Mouse (Mus musculus): Measurements from ENCODE around the gene Daam1.

Gene Daam1

GRCm38 (mm10) chr12:71863846-71864543 lies 33.1 kb downstream of the Daam1 start:
- DNase-seq (ENCODE audit: low spot score in 2 of 2): peak in 1 of 2 experiments; percentile 21

GRCm38 (mm10) chr12:71864544-71864897 lies 33.6 kb downstream of the Daam1 start:
- no peak for DNase-seq (ENCODE audit: low spot score in 2 of 2)

GRCm38 (mm10) chr12:71865937-71866336 lies 35.1 kb downstream of the Daam1 start:
- DNase-seq (ENCODE audit: low spot score in 2 of 2): no peak

GRCm38 (mm10) chr12:71867345-71868240 lies 36.7 kb downstream of the Daam1 start:
- no peak for DNase-seq (ENCODE audit: low spot score in 2 of 2)

- no peak for DNase-seq (ENCODE audit: low spot score in 2 of 2)
Measured at GRCm38 (mm10) chr12:71870644-71871043, 39.8 kb downstream of the Daam1 start.

- DNase-seq (ENCODE audit: low spot score in 2 of 2): no peak
Measured at GRCm38 (mm10) chr12:71872330-71872729, 41.5 kb downstream of the Daam1 start.

GRCm38 (mm10) chr12:71874561-71874960 lies 43.7 kb downstream of the Daam1 start:
- no peak for DNase-seq (ENCODE audit: low spot score in 2 of 2)

- no peak for DNase-seq (ENCODE audit: low spot score in 2 of 2)
Measured at GRCm38 (mm10) chr12:71874984-71875383, 44.1 kb downstream of the Daam1 start.

GRCm38 (mm10) chr12:71875761-71876489 lies 45.0 kb downstream of the Daam1 start:
- no peak for DNase-seq (ENCODE audit: low spot score in 2 of 2)

GRCm38 (mm10) chr12:71880987-71881386 lies 50.1 kb downstream of the Daam1 start:
- DNase-seq (ENCODE audit: low spot score in 2 of 2): no peak

- no peak for DNase-seq (ENCODE audit: low spot score in 2 of 2)
Measured at GRCm38 (mm10) chr12:71881477-71881876, 50.6 kb downstream of the Daam1 start.

- DNase-seq (ENCODE audit: low spot score in 2 of 2): no peak
Measured at GRCm38 (mm10) chr12:71883066-71883711, 52.3 kb downstream of the Daam1 start.

GRCm38 (mm10) chr12:71885170-71885574 lies 54.3 kb downstream of the Daam1 start:
- no peak for DNase-seq (ENCODE audit: low spot score in 2 of 2)

- no peak for DNase-seq (ENCODE audit: low spot score in 2 of 2)
Measured at GRCm38 (mm10) chr12:71885717-71886116, 54.8 kb downstream of the Daam1 start.

GRCm38 (mm10) chr12:71886406-71886805 lies 55.5 kb downstream of the Daam1 start:
- no peak for DNase-seq (ENCODE audit: low spot score in 2 of 2)

- no peak for DNase-seq (ENCODE audit: low spot score in 2 of 2)
Measured at GRCm38 (mm10) chr12:71886941-71887340, 56.1 kb downstream of the Daam1 start.

GRCm38 (mm10) chr12:71888370-71888769 lies 57.5 kb downstream of the Daam1 start:
- no peak for DNase-seq (ENCODE audit: low spot score in 2 of 2)

GRCm38 (mm10) chr12:71889266-71889665 lies 58.4 kb downstream of the Daam1 start:
- no peak for DNase-seq (ENCODE audit: low spot score in 2 of 2)

GRCm38 (mm10) chr12:71890282-71890681 lies 59.4 kb downstream of the Daam1 start:
- no peak for DNase-seq (ENCODE audit: low spot score in 2 of 2)

GRCm38 (mm10) chr12:71891729-71892355 lies 61.0 kb downstream of the Daam1 start:
- no peak for DNase-seq (ENCODE audit: low spot score in 2 of 2)

GRCm38 (mm10) chr12:71892996-71893605 lies 62.2 kb downstream of the Daam1 start:
- no peak for DNase-seq (ENCODE audit: low spot score in 2 of 2)

Measured in spleen, postnatal 10 days (tissue).